Mouse (Mus musculus): ENCODE results near the gene Atg16l1. TPM values are rescaled to one million over a fixed set of nuclear protein-coding genes. Genes with fewer than 3 reads are reported as not detected.

Gene Atg16l1
- total RNA-seq, 1 experiment = 63.4 TPM

GRCm38 (mm10) chr1:87828185-87828584 lies 72.5 kb downstream of the Atg16l1 start:
- no peak overlapping the region for H3K4me3 ChIP-seq (ENCODE audit: insufficient read depth in 1 of 2, low read depth in 1 of 2, low read length in 2 of 2, poor library complexity in 1 of 2, severe bottlenecking in 1 of 2)
- H3K36me3 ChIP-seq (ENCODE audit: control insufficient read depth, insufficient read depth, low read length, poor library complexity, severe bottlenecking) = no peaks in the 10 kb centered on the region
- H3K27ac ChIP-seq (ENCODE audit: insufficient read depth, low read depth, low read length, poor library complexity, severe bottlenecking) = no peak overlapping the region
- H3K4me1 ChIP-seq (ENCODE audit: control insufficient read depth in 2 of 2, insufficient read depth in 2 of 2, low read length in 2 of 2, poor library complexity in 1 of 2) = peaks cover 0 to 5% of the 10 kb centered on the region in 2 experiments; a peak in 1 of 4 replicates
- TF ChIP-seq CHD2 (IDR thresholded peaks at IDR 0.05; ENCODE audit: low read depth, low read length) = no peak
- no peak for DNase-seq (ENCODE audit: low read depth, low spot score)
- no peak overlapping the region for H3K9ac ChIP-seq (ENCODE audit: insufficient read depth, low read depth, low read length, poor library complexity, severe bottlenecking)
- in situ Hi-C loops (cut with MboI; ENCODE audit: low sequenced_read_pairs in 2 of 2, unreplicated experiment in 2 of 2) = no loop called here
- no peaks in the 10 kb centered on the region for H3K9me3 ChIP-seq (ENCODE audit: control insufficient read depth, insufficient read depth, low read depth, low read length)

GRCm38 (mm10) chr1:87828926-87829580 lies 73.4 kb downstream of the Atg16l1 start:
- DNase-seq (ENCODE audit: low read depth, low spot score) = no peak
- Histone ChIP-seq H3K4me3 (ENCODE audit: insufficient read depth in 1 of 2, low read depth in 1 of 2, low read length in 2 of 2, poor library complexity in 1 of 2, severe bottlenecking in 1 of 2) (no peak overlapping the region), H3K27ac (ENCODE audit: insufficient read depth, low read depth, low read length, poor library complexity, severe bottlenecking) (no peak overlapping the region), H3K9ac (ENCODE audit: insufficient read depth, low read depth, low read length, poor library complexity, severe bottlenecking) (no peak overlapping the region), H3K9me3 (ENCODE audit: control insufficient read depth, insufficient read depth, low read depth, low read length) (no peaks in the 10 kb centered on the region), H3K4me1 (ENCODE audit: control insufficient read depth in 2 of 2, insufficient read depth in 2 of 2, low read length in 2 of 2, poor library complexity in 1 of 2) (peaks cover 0 to 5% of the 10 kb centered on the region in 2 experiments; a peak in 1 of 4 replicates), H3K36me3 (ENCODE audit: control insufficient read depth, insufficient read depth, low read length, poor library complexity, severe bottlenecking) (no peaks in the 10 kb centered on the region)
- TF ChIP-seq ZNF384 (IDR thresholded peaks at IDR 0.05; ENCODE audit: low read depth, low read length) = no peak
- no peak for TF ChIP-seq ZC3H11A (IDR thresholded peaks at IDR 0.05; ENCODE audit: borderline replicate concordance, low read depth, low read length)
- TF ChIP-seq HCFC1 (IDR thresholded peaks at IDR 0.05; ENCODE audit: borderline replicate concordance, insufficient read depth, low read length) = no peak
- TF ChIP-seq CHD2 (IDR thresholded peaks at IDR 0.05; ENCODE audit: low read depth, low read length) = no peak
- no peak for TF ChIP-seq MAFK (IDR thresholded peaks at IDR 0.05; ENCODE audit: insufficient read depth, low read depth, low read length)
- in situ Hi-C loops (cut with MboI; ENCODE audit: low sequenced_read_pairs in 2 of 2, unreplicated experiment in 2 of 2) = no loop called here

- in situ Hi-C loops (cut with MboI; ENCODE audit: low sequenced_read_pairs in 2 of 2, unreplicated experiment in 2 of 2) = no loop called here
- peaks cover 0 to 5% of the 10 kb centered on the region in 2 experiments; a peak in 1 of 4 replicates for H3K4me1 ChIP-seq (ENCODE audit: control insufficient read depth in 2 of 2, insufficient read depth in 2 of 2, low read length in 2 of 2, poor library complexity in 1 of 2)
- DNase-seq (ENCODE audit: low read depth, low spot score) = no peak
- no peak overlapping the region for H3K9ac ChIP-seq (ENCODE audit: insufficient read depth, low read depth, low read length, poor library complexity, severe bottlenecking)
- no peak overlapping the region for H3K27ac ChIP-seq (ENCODE audit: insufficient read depth, low read depth, low read length, poor library complexity, severe bottlenecking)
- no peaks in the 10 kb centered on the region for H3K9me3 ChIP-seq (ENCODE audit: control insufficient read depth, insufficient read depth, low read depth, low read length)
- TF ChIP-seq CHD2 (IDR thresholded peaks at IDR 0.05; ENCODE audit: low read depth, low read length) = no peak
- TF ChIP-seq ZC3H11A (IDR thresholded peaks at IDR 0.05; ENCODE audit: borderline replicate concordance, low read depth, low read length) = no peak
- TF ChIP-seq HCFC1 (IDR thresholded peaks at IDR 0.05; ENCODE audit: borderline replicate concordance, insufficient read depth, low read length) = no peak
- TF ChIP-seq MAFK (IDR thresholded peaks at IDR 0.05; ENCODE audit: insufficient read depth, low read depth, low read length) = no peak
- TF ChIP-seq ZNF384 (IDR thresholded peaks at IDR 0.05; ENCODE audit: low read depth, low read length) = no peak
- H3K4me3 ChIP-seq (ENCODE audit: insufficient read depth in 1 of 2, low read depth in 1 of 2, low read length in 2 of 2, poor library complexity in 1 of 2, severe bottlenecking in 1 of 2) = no peak overlapping the region
- no peaks in the 10 kb centered on the region; the same call in 1 of the 2 replicates for H3K36me3 ChIP-seq (ENCODE audit: control insufficient read depth, insufficient read depth, low read length, poor library complexity, severe bottlenecking)
Observed at GRCm38 (mm10) chr1:87829621-87830211, 74.0 kb downstream of the Atg16l1 start.

- H3K9me3 ChIP-seq (ENCODE audit: control insufficient read depth, insufficient read depth, low read depth, low read length) = no peaks in the 10 kb centered on the region
- H3K4me1 ChIP-seq (ENCODE audit: control insufficient read depth in 2 of 2, insufficient read depth in 2 of 2, low read length in 2 of 2, poor library complexity in 1 of 2) = no peaks in the 10 kb centered on the region; a peak in 1 of 4 replicates
- H3K36me3 ChIP-seq (ENCODE audit: control insufficient read depth, insufficient read depth, low read length, poor library complexity, severe bottlenecking) = no peaks in the 10 kb centered on the region; the same call in 1 of the 2 replicates
- TF ChIP-seq CHD2 (IDR thresholded peaks at IDR 0.05; ENCODE audit: low read depth, low read length) (no peak), HCFC1 (IDR thresholded peaks at IDR 0.05; ENCODE audit: borderline replicate concordance, insufficient read depth, low read length) (no peak), MAFK (IDR thresholded peaks at IDR 0.05; ENCODE audit: insufficient read depth, low read depth, low read length) (no peak), ZNF384 (IDR thresholded peaks at IDR 0.05; ENCODE audit: low read depth, low read length) (no peak), ZC3H11A (IDR thresholded peaks at IDR 0.05; ENCODE audit: borderline replicate concordance, low read depth, low read length) (no peak)
- no peak for DNase-seq (ENCODE audit: low read depth, low spot score)
- H3K4me3 ChIP-seq (ENCODE audit: insufficient read depth in 1 of 2, low read depth in 1 of 2, low read length in 2 of 2, poor library complexity in 1 of 2, severe bottlenecking in 1 of 2) = no peak overlapping the region
- H3K9ac ChIP-seq (ENCODE audit: insufficient read depth, low read depth, low read length, poor library complexity, severe bottlenecking) = no peak overlapping the region
- in situ Hi-C loops (cut with MboI; ENCODE audit: low sequenced_read_pairs in 2 of 2, unreplicated experiment in 2 of 2) = no loop called here
- no peak overlapping the region for H3K27ac ChIP-seq (ENCODE audit: insufficient read depth, low read depth, low read length, poor library complexity, severe bottlenecking)
Observed at GRCm38 (mm10) chr1:87836453-87836852, 80.8 kb downstream of the Atg16l1 start.
